Mouse (Mus musculus) forebrain, embryonic 11.5 days (tissue): ENCODE measurements around the gene Cic. TPM values are rescaled to one million over a fixed set of nuclear protein-coding genes. Genes with fewer than 3 reads are reported as not detected.
A peak's percentile ranks its signal among the peaks of the same experiment; 100 is the strongest.
"Not testable (repeated sequence)": the region's sequence is repeated elsewhere in the genome, so short reads cannot be mapped to it uniquely, and the experiment has no call there.

Source experiments
- ATAC-seq: fragments of 200-750 bp; cut with Nextera tagmentation; replicated peaks from 2 replicates; pipeline ENCODE4 v1.8.0; 2017; ENCODE audit warnings: moderate TSS enrichment; ENCODE audit not compliant: low FRiP score
- DNase-seq: peaks from one replicate; pipeline ENCODE4 v3.0.0-alpha.2; 2017; ENCODE audit warnings: low spot score
- H3K27ac ChIP-seq: fragments of 300-500 bp; sonication (generic); 2 replicates; pipeline ENCODE4 v1.5.1; 2014; ENCODE audit warnings: low read depth, low read length
- H3K27me3 ChIP-seq: fragments of 300-500 bp; sonication (generic); 2 replicates; pipeline ENCODE4 v1.6.1; 2014; ENCODE audit warnings: mild to moderate bottlenecking, low read length, mixed read lengths; ENCODE audit not compliant: control insufficient read depth, insufficient read depth
- H3K36me3 ChIP-seq: fragments of 300-500 bp; sonication (generic); 2 replicates; pipeline ENCODE4 v1.6.1; 2014; ENCODE audit warnings: mild to moderate bottlenecking, low read length, moderate library complexity, mixed read lengths; ENCODE audit not compliant: control insufficient read depth, insufficient read depth
- H3K4me1 ChIP-seq: fragments of 300-500 bp; sonication (generic); replicated peaks from 2 replicates; pipeline ENCODE4 v1.6.1; 2014; ENCODE audit warnings: low read length, mixed read lengths; ENCODE audit not compliant: control insufficient read depth, insufficient read depth
- H3K4me2 ChIP-seq: fragments of 300-500 bp; sonication (generic); 2 replicates; pipeline ENCODE4 v1.6.1; 2014; ENCODE audit warnings: low read depth, mild to moderate bottlenecking, low read length, moderate library complexity, mixed read lengths; ENCODE audit not compliant: severe bottlenecking
- H3K4me3 ChIP-seq: fragments of 300-500 bp; sonication (generic); 2 replicates; pipeline ENCODE4 v1.5.1; 2014; ENCODE audit warnings: low read depth, low read length
- H3K9ac ChIP-seq: fragments of 300-500 bp; sonication (generic); 2 replicates; pipeline ENCODE4 v1.6.1; 2014; ENCODE audit warnings: low read length
- H3K9me3 ChIP-seq: fragments of 300-500 bp; sonication (generic); 2 replicates; pipeline ENCODE4 v1.6.1; 2016; ENCODE audit warnings: low read length, mixed read lengths; ENCODE audit not compliant: control insufficient read depth
- WGBS: fragments of 180-500 bp; shearing (Covaris S2); extraction: QIAGEN DNeasy Blood & Tissue Kit; methylation state at CpG from one replicate; pipeline ENCODE4 v1.1.7; 2014; 5-methylcytosine and 5-hydroxymethylcytosine counted together
- polyA plus RNA-seq: library from polyadenylated mRNA; unstranded; fragments of >200 nt; fragmentation: Nextera tagmentation; extraction: Ambion mirVana; gene quantifications from 2 replicates; pipeline ENCODE4 v1.2.1, GENCODE M21; 2014

Gene Cic
- polyA plus RNA-seq, 1 experiment from 2014 or later: 44.2 TPM

DNA sequence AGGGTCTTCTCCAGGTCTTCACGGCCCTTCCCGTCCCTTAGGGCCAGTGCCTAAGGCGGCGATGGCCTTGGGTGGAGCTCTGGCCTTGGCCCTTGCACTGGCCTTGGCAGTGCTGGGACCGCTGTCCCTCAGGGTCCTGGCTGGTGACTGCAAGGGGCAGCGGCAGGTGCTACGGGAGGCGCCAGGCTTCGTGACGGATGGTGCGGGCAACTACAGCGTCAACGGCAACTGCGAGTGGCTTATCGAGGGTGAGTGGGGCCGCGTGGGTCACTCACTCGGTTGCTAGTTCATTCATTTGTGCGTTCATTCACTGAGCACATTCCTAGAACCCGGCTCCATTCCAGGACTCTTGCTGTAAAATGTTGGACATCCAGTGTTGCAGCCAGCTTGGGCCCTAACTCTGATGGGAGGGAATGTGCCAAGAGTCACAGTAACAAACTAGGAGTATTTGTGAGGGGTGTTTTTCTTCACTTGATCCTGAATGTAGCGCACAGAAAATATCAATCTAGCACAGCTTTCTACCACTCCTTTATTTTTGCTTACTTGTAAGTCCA, 50.0 kb downstream of the Cic start:
- Histone ChIP-seq H3K4me3 (peak overlapping the region; percentile 62), H3K4me1 (peaks cover 25% of the 10 kb centered on the region), H3K36me3 (no peaks in the 10 kb centered on the region), H3K27me3 (peaks cover 25% of the 10 kb centered on the region), H3K9me3 (no peaks in the 10 kb centered on the region), H3K27ac (peak overlapping the region; percentile 74), H3K4me2 (peak overlapping the region; percentile 87), H3K9ac (peak overlapping the region; percentile 83)
- DNase-seq (no peak), ATAC-seq (no peak)
- 17% methylated on average over 21 of the region's 21 CpGs for WGBS

GRCm38 (mm10) chr7:25322058-25322484, 54.6 kb downstream of the Cic start:
- Histone ChIP-seq H3K4me3 (no peak overlapping the region), H3K9me3 (no peaks in the 10 kb centered on the region), H3K27me3 (no peaks in the 10 kb centered on the region), H3K4me1 (0 out of 2 replicates have a peak, but pooled peaks cover 10% of the 10 kb centered on the region), H3K36me3 (no peaks in the 10 kb centered on the region), H3K9ac (peak overlapping the region; percentile 42), H3K4me2 (peak overlapping the region; percentile 28; the same call in 1 of the 2 replicates), H3K27ac (peak overlapping the region; percentile 74)
- WGBS: 3% methylated on average over 6 of the region's 6 CpGs
- DNase-seq (peak; percentile 79), ATAC-seq (peak; percentile 59)

- H3K4me1 ChIP-seq: 0 out of 2 replicates have a peak, but pooled peaks cover 7% of the 10 kb centered on the region
- ATAC-seq (no peak), DNase-seq (no peak)
- H3K4me3 ChIP-seq: no peak overlapping the region
- no peaks in the 10 kb centered on the region for H3K27me3 ChIP-seq
- 88% methylated on average over 2 of the region's 2 CpGs for WGBS
- no peak overlapping the region for H3K9ac ChIP-seq
- no peak overlapping the region for H3K4me2 ChIP-seq
- no peaks in the 10 kb centered on the region for H3K36me3 ChIP-seq
- no peak overlapping the region for H3K27ac ChIP-seq
- no peaks in the 10 kb centered on the region for H3K9me3 ChIP-seq
These were observed 55.7 kb downstream of the Cic start for GRCm38 (mm10) chr7:25323219-25323618.

DNA sequence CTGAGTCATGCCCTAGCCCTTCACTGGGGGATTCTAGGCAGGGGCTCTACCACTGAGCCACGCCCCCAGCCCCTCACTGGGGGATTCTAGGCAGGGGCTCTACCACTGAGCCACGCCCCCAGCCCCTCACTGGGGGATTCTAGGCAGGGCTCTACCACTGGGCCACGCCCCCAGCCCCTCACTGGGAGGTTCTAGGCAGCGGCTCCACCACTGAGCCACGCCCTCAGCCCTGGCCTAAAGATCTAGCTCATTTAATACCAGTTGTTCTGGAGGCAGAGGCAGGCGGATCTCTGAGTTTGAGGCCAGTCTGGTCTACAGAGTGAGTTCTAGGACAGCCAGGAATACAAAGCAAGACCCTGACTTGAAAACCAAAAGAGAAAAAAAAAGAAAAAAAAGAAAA, 57.9 kb downstream of the Cic start:
- not testable (repeated sequence) for H3K36me3 ChIP-seq, H3K4me2 ChIP-seq, H3K27me3 ChIP-seq, DNase-seq, H3K9ac ChIP-seq, H3K9me3 ChIP-seq, H3K4me1 ChIP-seq, H3K27ac ChIP-seq, ATAC-seq, H3K4me3 ChIP-seq
- 89% methylated on average over 5 of the region's 6 CpGs for WGBS

DNA sequence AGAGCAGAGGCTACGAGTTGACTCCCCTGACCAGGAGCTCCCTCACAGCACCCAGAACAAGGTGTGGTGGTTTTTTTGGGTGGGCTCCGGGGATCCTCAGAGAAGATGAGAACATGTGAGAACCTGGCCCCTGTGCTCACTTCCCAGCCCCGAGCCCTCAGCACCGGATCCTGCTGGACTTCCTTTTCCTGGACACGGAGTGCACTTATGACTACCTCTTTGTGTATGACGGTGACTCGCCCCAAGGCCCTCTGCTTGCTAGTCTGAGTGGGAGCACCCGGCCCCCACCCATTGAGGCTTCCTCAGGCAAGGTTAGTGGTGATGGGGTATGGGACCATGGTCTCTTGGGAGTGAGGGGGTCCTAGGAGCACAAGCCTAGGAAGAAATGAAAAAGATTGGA, 58.7 kb downstream of the Cic start:
- H3K9me3 ChIP-seq: no peaks in the 10 kb centered on the region

DNA sequence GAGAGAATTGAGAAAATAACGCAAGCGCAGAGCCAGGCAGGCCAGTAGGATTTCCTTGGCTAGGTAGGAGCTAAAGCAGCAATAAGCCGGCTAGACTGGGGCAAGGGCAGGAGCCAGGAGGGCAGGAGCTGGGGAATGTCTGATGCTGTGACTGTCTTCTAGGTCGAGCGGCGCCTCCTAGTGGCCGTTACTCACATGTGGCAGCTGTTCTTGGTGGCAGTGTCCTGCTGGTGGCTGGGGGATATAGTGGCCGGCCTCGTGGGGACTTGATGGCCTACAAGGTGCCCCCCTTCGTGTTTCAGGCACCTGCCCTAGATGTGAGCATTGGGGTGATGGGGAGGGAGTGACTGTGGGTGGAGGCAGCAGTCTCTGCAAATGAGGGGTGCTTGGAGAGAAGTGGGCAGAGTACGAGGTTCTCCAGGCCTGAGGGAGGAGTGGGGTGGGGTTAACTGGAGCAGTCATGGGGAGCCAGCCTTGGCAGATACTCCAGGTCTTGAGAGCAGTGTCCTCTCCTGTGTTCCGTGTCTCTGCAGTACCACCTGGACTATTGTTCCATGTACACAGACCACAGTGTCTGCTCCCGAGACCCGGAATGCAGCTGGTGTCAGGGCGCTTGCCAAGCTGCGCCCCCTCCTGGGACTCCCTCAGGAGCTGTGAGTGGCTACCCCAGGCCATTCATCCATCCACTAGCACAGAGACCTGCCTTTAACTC, 66.2 kb downstream of the Cic start:
- no peaks in the 10 kb centered on the region for H3K4me1 ChIP-seq
- H3K9me3 ChIP-seq: no peaks in the 10 kb centered on the region
- no peaks in the 10 kb centered on the region for H3K27me3 ChIP-seq
- ATAC-seq: peak; percentile 72
- H3K9ac ChIP-seq: no peak overlapping the region
- H3K4me2 ChIP-seq: no peak overlapping the region
- H3K36me3 ChIP-seq: no peaks in the 10 kb centered on the region; the same call in 1 of the 2 replicates
- WGBS: 42% methylated on average over 16 of the region's 16 CpGs
- peak; percentile 88 for DNase-seq
- no peak overlapping the region for H3K4me3 ChIP-seq
- no peak overlapping the region for H3K27ac ChIP-seq

More for the DNA sequence above, 58.7 kb downstream of the Cic start:
- 92% methylated on average over 8 of the region's 8 CpGs for WGBS
- H3K27me3 ChIP-seq: no peaks in the 10 kb centered on the region
- H3K27ac ChIP-seq: no peak overlapping the region
- no peak overlapping the region for H3K4me3 ChIP-seq
- ATAC-seq (no peak), DNase-seq (no peak)
- no peak overlapping the region for H3K4me2 ChIP-seq
- H3K4me1 ChIP-seq: 0 out of 2 replicates have a peak, but pooled peaks cover 7% of the 10 kb centered on the region
- no peaks in the 10 kb centered on the region; the same call in 1 of the 2 replicates for H3K36me3 ChIP-seq
- no peak overlapping the region for H3K9ac ChIP-seq

- Histone ChIP-seq H3K4me2 (no peak overlapping the region), H3K9ac (no peak overlapping the region), H3K4me1 (no peaks in the 10 kb centered on the region), H3K4me3 (no peak overlapping the region), H3K9me3 (no peaks in the 10 kb centered on the region), H3K27me3 (no peaks in the 10 kb centered on the region), H3K27ac (no peak overlapping the region), H3K36me3 (no peaks in the 10 kb centered on the region; the same call in 1 of the 2 replicates)
- no peak for DNase-seq
- ATAC-seq: no peak
- 79% methylated on average over 12 of the region's 12 CpGs for WGBS
These were observed 67.0 kb downstream of the Cic start for GRCm38 (mm10) chr7:25334472-25334871.

GRCm38 (mm10) chr7:25339329-25339728, 71.8 kb downstream of the Cic start:
- Histone ChIP-seq H3K27ac (no peak overlapping the region), H3K9me3 (no peaks in the 10 kb centered on the region), H3K9ac (no peak overlapping the region), H3K4me3 (no peak overlapping the region), H3K4me2 (no peak overlapping the region), H3K4me1 (no peaks in the 10 kb centered on the region), H3K27me3 (no peaks in the 10 kb centered on the region), H3K36me3 (no peaks in the 10 kb centered on the region; the same call in 1 of the 2 replicates)
- DNase-seq: no peak
- 89% methylated on average over 9 of the region's 9 CpGs for WGBS
- no peak for ATAC-seq
